Mouse (Mus musculus) liver, postnatal 0 days (tissue): Measurements from ENCODE around the gene Ift122.

Source experiments
- CTCF ChIP-seq: sonication (generic); IDR thresholded peaks from 2 replicates; pipeline ENCODE4 v1.5.1; 2016; ENCODE audit warnings: antibody characterized with exemption, low read depth
- EP300 ChIP-seq: IDR thresholded peaks from 2 replicates; pipeline ENCODE4 v1.6.1; 2016; ENCODE audit warnings: antibody characterized with exemption, low read depth, mild to moderate bottlenecking

GRCm38 (mm10) chr6:115973139-115973875 is 120.0 kb downstream of the Ift122 start:
- no peak for TF ChIP-seq CTCF
- no peak for TF ChIP-seq EP300
